Mouse (Mus musculus): ENCODE results near the gene Nlgn1.

DNA sequence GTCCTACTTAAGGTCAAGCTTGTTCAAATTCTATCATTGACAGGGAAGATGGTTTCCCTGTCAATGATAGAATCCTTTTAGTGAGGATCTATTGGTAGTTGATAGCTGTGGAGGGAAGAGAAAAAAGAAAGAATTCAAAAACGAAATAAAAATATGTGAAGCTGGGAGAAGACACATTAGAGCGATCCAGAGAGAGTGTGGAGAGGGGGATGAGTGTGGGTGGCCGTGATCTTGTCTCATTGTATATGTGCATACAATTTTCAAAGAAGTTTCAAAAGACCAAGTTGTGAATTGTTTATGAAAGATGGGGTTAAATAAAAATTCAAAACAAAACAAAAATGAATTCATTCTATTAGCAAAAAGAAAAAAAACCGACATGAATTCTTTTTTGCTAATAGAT is 568.6 kb downstream of the Nlgn1 start:
- TF ChIP-seq EP300 (IDR thresholded peaks at IDR 0.05; ENCODE audit: low read depth), result no peak
- no peak for TF ChIP-seq CTCF (IDR thresholded peaks at IDR 0.05; ENCODE audit: low read depth)

Measured in liver, embryonic 14.5 days (tissue).